Mouse (Mus musculus): ENCODE results near the gene Abcg1.

GRCm38 (mm10) chr17:31136291-31136690 is 78.8 kb downstream of the Abcg1 start:
- TF ChIP-seq CTCF (IDR thresholded peaks at IDR 0.05; ENCODE audit: extremely low read depth, insufficient read length, insufficient replicate concordance, low read depth, low read length) (no peak), POLR2A (IDR thresholded peaks at IDR 0.05; ENCODE audit: low read depth, low read length) (no peak)
